Mouse (Mus musculus): ENCODE results near the gene Htra3. TPM values are rescaled to one million over a fixed set of nuclear protein-coding genes. Genes with fewer than 3 reads are reported as not detected.

The Htra3 gene
- polyA plus RNA-seq, 1 experiment from 2014 or later, result 53.5 TPM

DNA sequence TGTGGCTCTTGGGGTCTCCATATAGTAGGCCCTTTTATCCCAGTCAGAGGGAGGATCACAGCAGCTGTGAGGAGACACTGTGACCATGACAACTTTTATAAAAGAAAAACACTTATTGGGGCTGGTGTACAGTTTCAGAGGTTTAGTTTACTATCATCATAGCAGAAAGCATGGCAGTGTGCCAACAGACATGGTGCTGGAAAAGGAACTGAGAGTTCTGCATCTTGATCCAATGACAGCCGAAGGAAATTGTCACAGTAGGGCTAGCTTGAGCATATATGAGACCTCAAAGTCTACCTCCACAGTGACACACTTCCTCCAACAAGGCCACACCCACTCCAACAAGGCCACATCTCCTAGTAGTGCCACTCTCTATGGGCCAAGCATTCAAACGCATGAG is 9.3 kb upstream of the Htra3 start:
- H3K9me3 ChIP-seq (ENCODE audit: control insufficient read depth, low read length), result no peaks in the 10 kb centered on the region
- no peaks in the 10 kb centered on the region for H3K27me3 ChIP-seq (replicated peaks; ENCODE audit: control insufficient read depth, insufficient read depth, low read length)
- H3K36me3 ChIP-seq (ENCODE audit: control insufficient read depth, insufficient read depth, low read length), result no peaks in the 10 kb centered on the region
- H3K4me2 ChIP-seq (ENCODE audit: low read depth, low read length), result no peak overlapping the region
- whole genome bisulfite sequencing, result 78% methylated on average over 2 of the region's 2 CpGs
- no peak for ATAC-seq
- H3K4me3 ChIP-seq (ENCODE audit: low read length), result no peak overlapping the region
- no peak overlapping the region for H3K27ac ChIP-seq (ENCODE audit: low read length)
- peaks cover 25% of the 10 kb centered on the region for H3K4me1 ChIP-seq (ENCODE audit: control insufficient read depth, insufficient read depth, low read length)
- H3K9ac ChIP-seq (ENCODE audit: low read depth, low read length), result no peak overlapping the region

- ATAC-seq, result peak; percentile 35; the same call in 1 of the 2 replicates
- Histone ChIP-seq H3K4me1 (ENCODE audit: control insufficient read depth, insufficient read depth, low read length) (peaks cover 25% of the 10 kb centered on the region), H3K36me3 (ENCODE audit: control insufficient read depth, insufficient read depth, low read length) (no peaks in the 10 kb centered on the region), H3K4me3 (ENCODE audit: low read length) (no peak overlapping the region), H3K9me3 (ENCODE audit: control insufficient read depth, low read length) (no peaks in the 10 kb centered on the region), H3K27me3 (replicated peaks; ENCODE audit: control insufficient read depth, insufficient read depth, low read length) (no peaks in the 10 kb centered on the region), H3K4me2 (ENCODE audit: low read depth, low read length) (no peak overlapping the region), H3K27ac (ENCODE audit: low read length) (no peak overlapping the region), H3K9ac (ENCODE audit: low read depth, low read length) (0 out of 2 replicates have a peak overlapping the region, but pooled peaks have one; percentile 3)
- 47% methylated on average over 5 of the region's 5 CpGs for WGBS
Measured at GRCm38 (mm10) chr5:35687098-35687497, 7.5 kb upstream of the Htra3 start.

DNA sequence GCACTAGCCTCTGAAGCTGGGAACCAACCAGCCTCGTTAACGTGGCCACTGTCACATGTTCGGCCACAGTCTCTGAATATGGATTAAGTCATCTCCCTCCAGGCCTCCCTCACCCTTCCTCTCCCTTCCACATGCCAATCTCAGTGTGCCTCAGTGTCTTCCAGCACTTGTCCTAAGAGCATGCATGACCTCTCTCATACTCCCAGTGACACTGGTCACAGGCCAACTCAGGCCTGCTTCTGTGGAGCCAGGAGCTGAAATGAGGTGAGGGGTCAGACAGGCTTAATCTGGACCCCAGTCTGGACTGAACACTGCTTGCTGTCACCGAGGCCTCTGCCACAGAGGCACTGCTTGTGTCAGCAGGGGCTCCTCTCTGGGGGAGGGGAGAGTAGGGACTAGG is 6.8 kb upstream of the Htra3 start:
- 81% methylated on average over 4 of the region's 4 CpGs for WGBS
- H3K27me3 ChIP-seq (replicated peaks; ENCODE audit: control insufficient read depth, insufficient read depth, low read length), result no peaks in the 10 kb centered on the region
- H3K4me1 ChIP-seq (ENCODE audit: control insufficient read depth, insufficient read depth, low read length), result peaks cover 20% of the 10 kb centered on the region
- H3K36me3 ChIP-seq (ENCODE audit: control insufficient read depth, insufficient read depth, low read length), result no peaks in the 10 kb centered on the region
- H3K9me3 ChIP-seq (ENCODE audit: control insufficient read depth, low read length), result no peaks in the 10 kb centered on the region
- no peak overlapping the region for H3K9ac ChIP-seq (ENCODE audit: low read depth, low read length)
- H3K27ac ChIP-seq (ENCODE audit: low read length), result no peak overlapping the region
- H3K4me3 ChIP-seq (ENCODE audit: low read length), result no peak overlapping the region
- no peak overlapping the region for H3K4me2 ChIP-seq (ENCODE audit: low read depth, low read length)
- no peak for ATAC-seq

GRCm38 (mm10) chr5:35685079-35685478 is 5.5 kb upstream of the Htra3 start:
- no peak overlapping the region for H3K27ac ChIP-seq (ENCODE audit: low read length)
- 53% methylated on average over 3 of the region's 3 CpGs for WGBS
- no peak overlapping the region for H3K4me3 ChIP-seq (ENCODE audit: low read length)
- no peaks in the 10 kb centered on the region for H3K9me3 ChIP-seq (ENCODE audit: control insufficient read depth, low read length)
- H3K4me2 ChIP-seq (ENCODE audit: low read depth, low read length), result no peak overlapping the region
- no peak overlapping the region for H3K9ac ChIP-seq (ENCODE audit: low read depth, low read length)
- ATAC-seq, result no peak
- no peaks in the 10 kb centered on the region for H3K27me3 ChIP-seq (replicated peaks; ENCODE audit: control insufficient read depth, insufficient read depth, low read length)
- H3K4me1 ChIP-seq (ENCODE audit: control insufficient read depth, insufficient read depth, low read length), result peaks cover 13% of the 10 kb centered on the region
- H3K36me3 ChIP-seq (ENCODE audit: control insufficient read depth, insufficient read depth, low read length), result no peaks in the 10 kb centered on the region

- Histone ChIP-seq H3K4me2 (ENCODE audit: low read depth, low read length) (no peak overlapping the region), H3K27ac (ENCODE audit: low read length) (no peak overlapping the region), H3K4me3 (ENCODE audit: low read length) (no peak overlapping the region), H3K9me3 (ENCODE audit: control insufficient read depth, low read length) (no peaks in the 10 kb centered on the region), H3K4me1 (ENCODE audit: control insufficient read depth, insufficient read depth, low read length) (peaks cover 16% of the 10 kb centered on the region; the same call in 1 of the 2 replicates), H3K27me3 (replicated peaks; ENCODE audit: control insufficient read depth, insufficient read depth, low read length) (peaks cover 12% of the 10 kb centered on the region), H3K36me3 (ENCODE audit: control insufficient read depth, insufficient read depth, low read length) (no peaks in the 10 kb centered on the region), H3K9ac (ENCODE audit: low read depth, low read length) (no peak overlapping the region)
- WGBS, result 64% methylated on average over 2 of the region's 2 CpGs
- peak; percentile 41; the same call in 1 of the 2 replicates for ATAC-seq
Measured at GRCm38 (mm10) chr5:35680958-35681357, 1.4 kb upstream of the Htra3 start.

DNA sequence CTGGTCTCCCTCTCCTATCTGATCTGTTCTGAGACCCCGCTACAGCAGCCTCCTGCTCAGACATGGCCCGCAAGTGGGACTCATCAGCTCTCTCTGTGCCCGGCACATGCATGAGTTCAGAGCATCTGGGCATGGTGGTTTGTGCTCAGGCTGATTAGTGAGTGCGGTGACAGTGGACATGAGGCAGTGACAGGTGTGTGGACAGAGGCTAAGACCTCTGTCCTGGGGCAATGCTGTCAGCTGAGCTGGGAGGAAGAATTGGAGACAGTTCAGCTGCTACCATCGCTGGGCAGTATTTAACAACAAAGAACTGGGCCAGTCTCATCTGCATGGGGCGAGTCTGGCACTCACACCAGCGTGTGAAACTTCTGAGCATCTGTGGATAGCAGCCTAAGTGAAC is 2.6 kb downstream of the Htra3 start:
- Histone ChIP-seq H3K4me1 (ENCODE audit: control insufficient read depth, insufficient read depth, low read length) (peaks cover 40% of the 10 kb centered on the region), H3K27me3 (replicated peaks; ENCODE audit: control insufficient read depth, insufficient read depth, low read length) (peaks cover 12% of the 10 kb centered on the region), H3K4me2 (ENCODE audit: low read depth, low read length) (no peak overlapping the region), H3K27ac (ENCODE audit: low read length) (no peak overlapping the region), H3K36me3 (ENCODE audit: control insufficient read depth, insufficient read depth, low read length) (no peaks in the 10 kb centered on the region), H3K9ac (ENCODE audit: low read depth, low read length) (no peak overlapping the region), H3K4me3 (ENCODE audit: low read length) (no peak overlapping the region), H3K9me3 (ENCODE audit: control insufficient read depth, low read length) (no peaks in the 10 kb centered on the region)
- 83% methylated on average over 7 of the region's 7 CpGs for WGBS
- no peak for ATAC-seq

- H3K9me3 ChIP-seq (ENCODE audit: control insufficient read depth, low read length), result no peaks in the 10 kb centered on the region
- no peaks in the 10 kb centered on the region for H3K36me3 ChIP-seq (ENCODE audit: control insufficient read depth, insufficient read depth, low read length)
- peaks cover 6% of the 10 kb centered on the region for H3K27me3 ChIP-seq (replicated peaks; ENCODE audit: control insufficient read depth, insufficient read depth, low read length)
- peak overlapping the region; percentile 63 for H3K27ac ChIP-seq (ENCODE audit: low read length)
- peak overlapping the region; percentile 2; the same call in 1 of the 2 replicates for H3K9ac ChIP-seq (ENCODE audit: low read depth, low read length)
- H3K4me2 ChIP-seq (ENCODE audit: low read depth, low read length), result no peak overlapping the region
- H3K4me3 ChIP-seq (ENCODE audit: low read length), result no peak overlapping the region
- peaks cover 55% of the 10 kb centered on the region for H3K4me1 ChIP-seq (ENCODE audit: control insufficient read depth, insufficient read depth, low read length)
- 33% methylated on average over 4 of the region's 4 CpGs for WGBS
- peak; percentile 38 for ATAC-seq
Measured at GRCm38 (mm10) chr5:35674081-35674555, 5.5 kb downstream of the Htra3 start.

DNA sequence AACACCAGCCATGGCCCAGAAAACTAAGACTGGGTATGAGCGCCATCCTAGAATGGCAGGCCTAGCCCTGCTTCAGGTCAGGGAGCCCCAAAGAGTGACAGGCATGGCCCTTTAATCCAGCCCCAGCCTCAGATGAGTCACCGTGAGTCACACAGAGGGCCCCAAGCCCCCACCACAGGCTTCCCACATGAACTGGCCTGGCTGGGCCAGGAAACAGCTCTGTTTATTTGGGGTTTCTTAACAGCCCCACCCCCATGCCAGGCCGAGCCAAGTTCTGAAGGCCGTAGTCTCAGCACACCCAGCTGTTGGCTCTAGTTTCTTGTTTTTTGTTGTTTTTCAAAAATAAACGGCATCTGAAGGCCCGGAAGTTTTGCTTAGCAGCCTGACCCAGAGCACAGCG is 6.5 kb downstream of the Htra3 start:
- H3K9ac ChIP-seq (ENCODE audit: low read depth, low read length), result peak overlapping the region; percentile 42
- ATAC-seq, result peak; percentile 72
- no peaks in the 10 kb centered on the region for H3K9me3 ChIP-seq (ENCODE audit: control insufficient read depth, low read length)
- 37% methylated on average over 7 of the region's 7 CpGs for WGBS
- H3K36me3 ChIP-seq (ENCODE audit: control insufficient read depth, insufficient read depth, low read length), result no peaks in the 10 kb centered on the region
- H3K4me3 ChIP-seq (ENCODE audit: low read length), result no peak overlapping the region
- no peak overlapping the region for H3K4me2 ChIP-seq (ENCODE audit: low read depth, low read length)
- peaks cover 51% of the 10 kb centered on the region for H3K4me1 ChIP-seq (ENCODE audit: control insufficient read depth, insufficient read depth, low read length)
- peak overlapping the region; percentile 63 for H3K27ac ChIP-seq (ENCODE audit: low read length)
- H3K27me3 ChIP-seq (replicated peaks; ENCODE audit: control insufficient read depth, insufficient read depth, low read length), result no peaks in the 10 kb centered on the region

DNA sequence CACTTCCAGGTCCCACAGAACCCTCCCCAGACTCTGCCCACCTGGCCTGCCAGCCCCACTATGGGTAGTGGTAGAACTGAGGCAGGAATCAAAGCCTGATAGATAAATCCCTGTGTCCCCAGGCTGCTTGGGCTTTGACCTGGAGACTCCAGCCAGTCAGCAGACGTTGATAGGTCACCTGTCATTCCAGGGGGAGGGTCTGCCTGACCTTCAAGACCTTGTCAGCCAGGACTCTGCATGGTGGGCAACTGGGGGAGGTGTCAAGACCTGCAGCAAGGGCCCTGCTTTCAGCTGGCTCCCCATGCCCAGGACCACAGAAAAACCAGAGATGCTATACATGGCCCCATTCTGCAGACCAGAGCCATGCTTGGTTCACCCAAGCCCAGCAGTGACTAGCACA is 7.0 kb downstream of the Htra3 start:
- H3K4me1 ChIP-seq (ENCODE audit: control insufficient read depth, insufficient read depth, low read length), result peaks cover 48% of the 10 kb centered on the region
- H3K9ac ChIP-seq (ENCODE audit: low read depth, low read length), result peak overlapping the region; percentile 42
- peak overlapping the region; percentile 63 for H3K27ac ChIP-seq (ENCODE audit: low read length)
- 59% methylated on average over 1 of the region's 1 CpGs for WGBS
- H3K27me3 ChIP-seq (replicated peaks; ENCODE audit: control insufficient read depth, insufficient read depth, low read length), result no peaks in the 10 kb centered on the region
- ATAC-seq, result peak; percentile 2; the same call in 1 of the 2 replicates
- no peak overlapping the region for H3K4me2 ChIP-seq (ENCODE audit: low read depth, low read length)
- H3K36me3 ChIP-seq (ENCODE audit: control insufficient read depth, insufficient read depth, low read length), result no peaks in the 10 kb centered on the region
- H3K4me3 ChIP-seq (ENCODE audit: low read length), result no peak overlapping the region
- H3K9me3 ChIP-seq (ENCODE audit: control insufficient read depth, low read length), result no peaks in the 10 kb centered on the region

- WGBS, result 55% methylated on average over 9 of the region's 9 CpGs
- H3K27me3 ChIP-seq (replicated peaks; ENCODE audit: control insufficient read depth, insufficient read depth, low read length), result no peaks in the 10 kb centered on the region
- peak overlapping the region; percentile 42 for H3K9ac ChIP-seq (ENCODE audit: low read depth, low read length)
- H3K36me3 ChIP-seq (ENCODE audit: control insufficient read depth, insufficient read depth, low read length), result no peaks in the 10 kb centered on the region
- ATAC-seq, result 0 out of 2 replicates have a peak, but pooled peaks have one; percentile 15
- H3K4me3 ChIP-seq (ENCODE audit: low read length), result no peak overlapping the region
- H3K9me3 ChIP-seq (ENCODE audit: control insufficient read depth, low read length), result no peaks in the 10 kb centered on the region
- peaks cover 48% of the 10 kb centered on the region for H3K4me1 ChIP-seq (ENCODE audit: control insufficient read depth, insufficient read depth, low read length)
- no peak overlapping the region; the same call in 1 of the 2 replicates for H3K4me2 ChIP-seq (ENCODE audit: low read depth, low read length)
- H3K27ac ChIP-seq (ENCODE audit: low read length), result peak overlapping the region; percentile 68
Measured at GRCm38 (mm10) chr5:35671474-35671891, 8.1 kb downstream of the Htra3 start.

All from intestine, embryonic 16.5 days (tissue).